Mouse (Mus musculus) heart, embryonic 16.5 days (tissue): ENCODE results near the gene Eng. TPM values are rescaled to one million over a fixed set of nuclear protein-coding genes. Genes with fewer than 3 reads are reported as not detected.

Experiments used
- microRNA counts: library from miRNA; unstranded; fragments of <30 nt; microRNA quantifications from one replicate; lab custom pipeline; 2016
- microRNA-seq: library from miRNA; unstranded; fragments of <30 nt; microRNA quantifications from one replicate; pipeline ENCODE4, GENCODE M21; 2017
- polyA plus RNA-seq: library from polyadenylated mRNA; unstranded; fragments of >200 nt; fragmentation: Nextera tagmentation; extraction: Ambion mirVana; gene quantifications from 2 replicates; pipeline ENCODE4 v1.2.1, GENCODE M21; 2015

Gene Eng
- polyA plus RNA-seq, 1 experiment from 2014 or later, result 170 TPM

MicroRNA genes within 50 kb of the gene (microRNA counts, 519-probe panel; counts per million panel counts)
- microRNA mmu-miR-1954 (lab: Ali Mortazavi, UCI) (not detected), microRNA mmu-miR-2861 (lab: Ali Mortazavi, UCI) (2,173 counts per million, percentile 34 among the panel's probes with 10 or more counts)

Small RNAs within 50 kb of the gene (microRNA-seq; reads per million reads assigned to microRNA genes)
- gene Gm47291 (not detected), gene Mir1954 (not detected), gene Mir2861 (not detected), gene Mir3960 (not detected), gene Mir8093 (not detected)

Other genes starting within 250 kb of the Eng start
- gene Naif1, start 196.1 kb upstream of the Eng start, polyA plus RNA-seq, result 5.1 and 5.6 TPM in 2 replicates
- gene Slc25a25, start 195.2 kb upstream of the Eng start, polyA plus RNA-seq, result 12.2 and 12.8 TPM in 2 replicates
- 5.8 and 6.6 TPM in 2 replicates for gene Fam102a, start 111.3 kb upstream of the Eng start, polyA plus RNA-seq
- gene Dpm2, start 75.7 kb upstream of the Eng start, polyA plus RNA-seq, result 72.1 and 73.0 TPM in 2 replicates
- 0.16 and 0.32 TPM in 2 replicates for gene Pip5kl1, start 71.8 kb upstream of the Eng start, polyA plus RNA-seq
- gene 9430097D07Rik, start 70.9 kb upstream of the Eng start, polyA plus RNA-seq, result not detected in 2 replicates
- 40.6 and 40.7 TPM in 2 replicates for gene St6galnac4, start 59.5 kb upstream of the Eng start, polyA plus RNA-seq
- gene St6galnac6, start 46.9 kb upstream of the Eng start, polyA plus RNA-seq, result 33.4 and 34.1 TPM in 2 replicates
- 470 and 488 TPM in 2 replicates for gene Ak1, start 24.8 kb upstream of the Eng start, polyA plus RNA-seq
- gene Fpgs, start 57.5 kb downstream of the Eng start, polyA plus RNA-seq, result 16.7 and 16.9 TPM in 2 replicates
- gene Cdk9, start 66.5 kb downstream of the Eng start, polyA plus RNA-seq, result 57.1 and 59.8 TPM in 2 replicates
- gene Sh2d3c, start 74.5 kb downstream of the Eng start, polyA plus RNA-seq, result 32.4 and 33.6 TPM in 2 replicates
- 0.17 and 0.26 TPM in 2 replicates for gene 6330409D20Rik, start 94.4 kb downstream of the Eng start, polyA plus RNA-seq
- 38.1 and 38.9 TPM in 2 replicates for gene Tor2a, start 110.6 kb downstream of the Eng start, polyA plus RNA-seq
- gene Ttc16, start 129.0 kb downstream of the Eng start, polyA plus RNA-seq, result 0.34 and 0.43 TPM in 2 replicates
- gene Ptrh1, start 129.2 kb downstream of the Eng start, polyA plus RNA-seq, result 5.2 and 6.1 TPM in 2 replicates
- gene Cfap157, start 137.8 kb downstream of the Eng start, polyA plus RNA-seq, result 0.53 and 0.70 TPM in 2 replicates
- 28.0 and 29.2 TPM in 2 replicates for gene Stxbp1, start 200.7 kb downstream of the Eng start, polyA plus RNA-seq
- gene Fam129b, start 229.5 kb downstream of the Eng start, polyA plus RNA-seq, result 44.9 and 57.3 TPM in 2 replicates